Mouse (Mus musculus): Measurements from ENCODE around the gene Nrxn1.

DNA sequence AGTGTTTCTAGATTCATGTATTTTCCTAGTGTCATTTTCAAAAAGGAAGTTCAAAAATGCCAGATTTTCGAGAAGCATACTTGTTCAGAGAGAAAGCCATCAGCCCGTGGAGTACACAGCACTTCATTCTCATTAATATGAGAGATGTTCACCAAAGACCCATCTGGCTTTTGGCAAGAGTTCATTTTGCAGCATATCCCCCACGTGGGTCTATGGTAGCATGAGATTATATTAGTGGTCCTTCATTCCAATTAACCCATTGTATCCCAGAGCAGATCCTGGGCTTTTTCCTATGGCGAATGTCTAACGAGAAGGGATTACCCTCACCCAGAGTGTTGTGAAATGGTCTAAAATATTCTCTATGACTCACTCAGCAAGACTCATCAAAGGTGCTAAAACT lies 1032.0 kb downstream of the Nrxn1 start:
- TF ChIP-seq MAX (IDR thresholded peaks at IDR 0.05; ENCODE audit: low read depth) (no peak), POLR2A (IDR thresholded peaks at IDR 0.05; ENCODE audit: insufficient read length, low read depth) (no peak), REST (IDR thresholded peaks at IDR 0.05; ENCODE audit: insufficient read depth, insufficient read length) (no peak), MYOG (IDR thresholded peaks at IDR 0.05; ENCODE audit: control insufficient read depth in 1 of 3, insufficient read depth in 1 of 3, insufficient read length in 2 of 3, low read depth in 2 of 3) (no peak)
